Mouse (Mus musculus): ENCODE results near the gene Fam81a. TPM values are rescaled to one million over a fixed set of nuclear protein-coding genes. Genes with fewer than 3 reads are reported as not detected.

Gene Fam81a
- polyA plus RNA-seq, 1 experiment: 0.43 TPM

DNA sequence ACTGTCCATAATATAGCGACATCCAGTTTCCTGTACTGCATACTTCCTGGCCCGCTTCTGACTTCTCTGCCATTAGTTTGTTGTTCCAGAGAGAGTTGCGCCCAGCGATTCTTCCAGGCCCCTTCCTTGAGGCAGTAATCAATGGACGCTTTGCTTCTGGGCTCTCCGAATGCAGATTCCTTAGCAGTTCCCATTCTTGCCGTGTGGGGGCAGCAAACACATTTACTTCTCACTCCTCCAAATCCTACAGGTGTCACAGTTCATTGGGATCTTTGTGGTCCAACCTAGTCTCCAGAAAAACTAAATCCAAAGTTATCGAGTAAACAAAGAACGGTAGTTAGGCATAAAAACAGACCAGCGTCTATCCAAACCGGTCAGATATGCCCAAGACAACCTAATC is 58.3 kb downstream of the Fam81a start:
- no peak overlapping the region for H3K4me3 ChIP-seq (ENCODE audit: control insufficient read depth, insufficient read depth, low read length)
- no peaks in the 10 kb centered on the region for H3K27me3 ChIP-seq (ENCODE audit: control insufficient read depth, insufficient read depth, low read length)
- H3K4me1 ChIP-seq (replicated peaks; ENCODE audit: control insufficient read depth, insufficient read depth, low read length): peaks cover 21% of the 10 kb centered on the region
- H3K27ac ChIP-seq (ENCODE audit: control insufficient read depth, insufficient read depth, low read length): no peak overlapping the region
- 86% methylated on average over 11 of the region's 11 CpGs for WGBS
- TF ChIP-seq CTCF (IDR thresholded peaks at IDR 0.05; ENCODE audit: borderline replicate concordance, control insufficient read depth, extremely low read depth, insufficient read depth, low read length, poor library complexity) (no peak), POLR2A (IDR thresholded peaks at IDR 0.05; ENCODE audit: control insufficient read depth, extremely low read depth, insufficient read depth, low read length, poor library complexity) (no peak)
- no peaks in the 10 kb centered on the region for H3K36me3 ChIP-seq (ENCODE audit: control insufficient read depth, insufficient read depth, low read length)
- peak; percentile 56 for DNase-seq

DNA sequence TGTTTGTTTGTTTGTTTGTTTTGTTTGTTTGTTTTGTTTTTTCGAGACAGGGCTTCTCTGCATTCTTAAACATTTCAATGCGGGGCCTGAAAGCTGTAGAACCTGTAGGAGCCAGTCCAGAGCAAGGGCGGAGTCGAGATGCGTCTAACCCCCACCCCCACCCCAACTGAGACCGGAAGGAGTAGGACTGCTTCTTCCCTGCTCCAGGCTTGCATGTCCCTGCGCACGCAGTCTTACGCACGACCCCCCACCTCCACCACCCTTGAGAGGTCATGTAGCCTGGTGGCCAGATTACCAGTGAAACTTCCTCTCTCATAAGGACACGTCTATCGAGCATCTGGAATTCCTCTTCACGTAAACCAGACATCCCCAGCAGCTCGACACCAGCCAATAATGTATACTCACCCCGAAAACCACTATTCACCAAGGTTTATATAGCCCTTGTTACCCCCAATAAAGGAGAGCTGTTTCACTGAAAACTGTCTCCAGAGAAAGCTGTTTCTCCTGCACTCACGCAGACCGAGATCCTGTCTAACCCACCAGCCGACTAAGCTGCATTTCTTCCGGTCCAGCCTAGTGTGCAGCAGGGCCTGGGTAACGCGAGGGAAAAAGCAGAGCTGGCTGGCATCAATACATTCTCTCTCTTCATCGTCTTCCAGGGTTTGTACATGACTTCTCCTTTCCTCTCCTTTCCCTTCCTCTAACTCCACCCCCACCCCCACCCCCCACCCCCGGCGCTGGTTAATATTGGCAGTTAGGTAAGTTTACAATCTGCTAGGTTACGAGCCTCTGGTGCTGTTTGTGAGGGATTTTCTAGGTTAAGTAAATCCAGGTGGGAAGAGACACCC is 59.8 kb downstream of the Fam81a start:
- no peak for DNase-seq
- H3K36me3 ChIP-seq (ENCODE audit: control insufficient read depth, insufficient read depth, low read length): no peaks in the 10 kb centered on the region
- TF ChIP-seq POLR2A (IDR thresholded peaks at IDR 0.05; ENCODE audit: control insufficient read depth, extremely low read depth, insufficient read depth, low read length, poor library complexity) (no peak), CTCF (IDR thresholded peaks at IDR 0.05; ENCODE audit: borderline replicate concordance, control insufficient read depth, extremely low read depth, insufficient read depth, low read length, poor library complexity) (no peak)
- no peak overlapping the region for H3K27ac ChIP-seq (ENCODE audit: control insufficient read depth, insufficient read depth, low read length)
- peaks cover 31% of the 10 kb centered on the region for H3K4me1 ChIP-seq (replicated peaks; ENCODE audit: control insufficient read depth, insufficient read depth, low read length)
- WGBS: 58% methylated on average over 25 of the region's 25 CpGs
- H3K27me3 ChIP-seq (ENCODE audit: control insufficient read depth, insufficient read depth, low read length): no peaks in the 10 kb centered on the region
- H3K4me3 ChIP-seq (ENCODE audit: control insufficient read depth, insufficient read depth, low read length): no peak overlapping the region

DNA sequence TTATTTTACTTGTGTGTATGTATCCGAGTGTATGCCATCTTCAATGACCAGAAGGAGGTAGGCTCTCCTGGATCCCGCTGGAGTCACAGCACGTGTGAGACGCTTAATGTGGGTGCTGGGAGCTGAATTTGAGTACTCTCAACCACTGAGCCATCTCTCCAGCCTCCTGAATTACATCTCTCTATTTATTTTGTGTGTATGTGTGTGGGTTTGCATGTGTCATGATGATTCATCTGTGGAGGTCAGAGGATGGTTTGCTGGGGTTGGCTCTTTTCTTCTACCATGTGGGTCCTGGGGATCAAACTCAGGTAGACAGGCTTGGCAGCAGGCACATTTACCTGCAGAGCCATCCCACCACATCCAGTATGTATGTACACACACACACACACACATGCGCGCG is 60.6 kb downstream of the Fam81a start:
- H3K27ac ChIP-seq (ENCODE audit: control insufficient read depth, insufficient read depth, low read length): no peak overlapping the region
- no peaks in the 10 kb centered on the region for H3K27me3 ChIP-seq (ENCODE audit: control insufficient read depth, insufficient read depth, low read length)
- 98% methylated on average over 7 of the region's 7 CpGs for WGBS
- no peak overlapping the region for H3K4me3 ChIP-seq (ENCODE audit: control insufficient read depth, insufficient read depth, low read length)
- H3K36me3 ChIP-seq (ENCODE audit: control insufficient read depth, insufficient read depth, low read length): no peaks in the 10 kb centered on the region
- H3K4me1 ChIP-seq (replicated peaks; ENCODE audit: control insufficient read depth, insufficient read depth, low read length): peaks cover 31% of the 10 kb centered on the region
- DNase-seq: no peak
- TF ChIP-seq CTCF (IDR thresholded peaks at IDR 0.05; ENCODE audit: borderline replicate concordance, control insufficient read depth, extremely low read depth, insufficient read depth, low read length, poor library complexity) (no peak), POLR2A (IDR thresholded peaks at IDR 0.05; ENCODE audit: control insufficient read depth, extremely low read depth, insufficient read depth, low read length, poor library complexity) (no peak)

DNA sequence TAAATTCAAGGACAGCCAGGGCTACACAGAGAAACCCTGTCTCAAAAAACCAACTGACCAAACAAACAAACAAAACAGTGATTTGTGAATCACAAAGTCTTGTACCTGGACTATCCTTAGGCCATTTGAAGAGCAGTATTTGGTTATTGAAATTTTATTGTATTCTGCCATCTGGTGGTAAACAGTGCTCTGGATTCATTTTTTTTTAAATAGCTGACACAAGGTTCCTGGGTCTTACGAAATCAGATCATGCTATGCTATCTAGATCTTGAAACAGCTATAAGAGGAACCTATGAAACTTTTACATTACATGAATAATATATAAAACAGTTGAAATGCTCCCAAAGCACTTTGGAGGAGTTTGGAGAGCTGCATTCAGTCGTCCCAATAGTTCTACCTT is 61.4 kb downstream of the Fam81a start:
- H3K36me3 ChIP-seq (ENCODE audit: control insufficient read depth, insufficient read depth, low read length): no peaks in the 10 kb centered on the region
- TF ChIP-seq CTCF (IDR thresholded peaks at IDR 0.05; ENCODE audit: borderline replicate concordance, control insufficient read depth, extremely low read depth, insufficient read depth, low read length, poor library complexity): no peak
- TF ChIP-seq POLR2A (IDR thresholded peaks at IDR 0.05; ENCODE audit: control insufficient read depth, extremely low read depth, insufficient read depth, low read length, poor library complexity): no peak
- WGBS: 60% methylated on average over 2 of the region's 2 CpGs
- peaks cover 31% of the 10 kb centered on the region for H3K4me1 ChIP-seq (replicated peaks; ENCODE audit: control insufficient read depth, insufficient read depth, low read length)
- peak overlapping the region; percentile 100 for H3K27ac ChIP-seq (ENCODE audit: control insufficient read depth, insufficient read depth, low read length)
- no peaks in the 10 kb centered on the region for H3K27me3 ChIP-seq (ENCODE audit: control insufficient read depth, insufficient read depth, low read length)
- no peak overlapping the region for H3K4me3 ChIP-seq (ENCODE audit: control insufficient read depth, insufficient read depth, low read length)
- DNase-seq: no peak

- Histone ChIP-seq H3K27ac (ENCODE audit: control insufficient read depth, insufficient read depth, low read length) (peak overlapping the region; percentile 100), H3K36me3 (ENCODE audit: control insufficient read depth, insufficient read depth, low read length) (no peaks in the 10 kb centered on the region), H3K4me1 (replicated peaks; ENCODE audit: control insufficient read depth, insufficient read depth, low read length) (peaks cover 31% of the 10 kb centered on the region), H3K4me3 (ENCODE audit: control insufficient read depth, insufficient read depth, low read length) (no peak overlapping the region), H3K27me3 (ENCODE audit: control insufficient read depth, insufficient read depth, low read length) (no peaks in the 10 kb centered on the region)
- DNase-seq: peak; percentile 77
- 17% methylated on average over 9 of the region's 9 CpGs for WGBS
- TF ChIP-seq CTCF (IDR thresholded peaks at IDR 0.05; ENCODE audit: borderline replicate concordance, control insufficient read depth, extremely low read depth, insufficient read depth, low read length, poor library complexity) (no peak), POLR2A (IDR thresholded peaks at IDR 0.05; ENCODE audit: control insufficient read depth, extremely low read depth, insufficient read depth, low read length, poor library complexity) (no peak)
Measured at GRCm38 (mm10) chr9:70080027-70080800, 62.1 kb downstream of the Fam81a start.

DNA sequence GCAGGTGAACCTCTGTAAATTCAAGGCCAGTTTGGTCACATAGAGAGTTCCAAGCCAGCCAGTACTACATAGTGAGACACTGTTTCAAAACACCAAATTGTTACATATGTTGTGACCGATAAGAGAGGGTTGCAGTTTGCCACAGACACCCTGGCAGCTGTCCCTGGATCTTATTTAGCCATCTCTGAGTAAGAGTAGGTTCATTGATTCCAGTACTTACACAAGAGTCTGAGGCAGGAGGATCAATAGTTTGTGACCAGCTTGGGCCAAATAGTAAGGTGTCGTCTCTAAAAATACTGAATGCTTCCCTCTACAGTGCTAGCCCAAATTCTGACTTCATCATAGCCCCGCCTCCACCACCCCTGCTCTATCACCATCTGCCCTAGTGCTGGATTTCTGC is 64.3 kb downstream of the Fam81a start:
- TF ChIP-seq POLR2A (IDR thresholded peaks at IDR 0.05; ENCODE audit: control insufficient read depth, extremely low read depth, insufficient read depth, low read length, poor library complexity): no peak
- TF ChIP-seq CTCF (IDR thresholded peaks at IDR 0.05; ENCODE audit: borderline replicate concordance, control insufficient read depth, extremely low read depth, insufficient read depth, low read length, poor library complexity): no peak
- no peak overlapping the region for H3K27ac ChIP-seq (ENCODE audit: control insufficient read depth, insufficient read depth, low read length)
- no peaks in the 10 kb centered on the region for H3K36me3 ChIP-seq (ENCODE audit: control insufficient read depth, insufficient read depth, low read length)
- H3K4me1 ChIP-seq (replicated peaks; ENCODE audit: control insufficient read depth, insufficient read depth, low read length): peaks cover 30% of the 10 kb centered on the region
- DNase-seq: no peak
- H3K27me3 ChIP-seq (ENCODE audit: control insufficient read depth, insufficient read depth, low read length): no peaks in the 10 kb centered on the region
- 98% methylated on average over 3 of the region's 3 CpGs for WGBS
- no peak overlapping the region for H3K4me3 ChIP-seq (ENCODE audit: control insufficient read depth, insufficient read depth, low read length)
